Mouse (Mus musculus) brain, embryonic 14.5 days (tissue): ENCODE data around the gene Celsr2.

Experiments
- CTCF ChIP-seq: fragments of 200-500 bp; IDR thresholded peaks from 2 replicates; pipeline ENCODE4 v1.5.1; 2012; ENCODE audit warnings: inconsistent platforms, mild to moderate bottlenecking, moderate library complexity, borderline replicate concordance; ENCODE audit not compliant: insufficient read depth, insufficient read length; ENCODE audit errors: extremely low read depth
- POLR2A ChIP-seq: fragments of 200-500 bp; IDR thresholded peaks from 2 replicates; pipeline ENCODE4 v1.6.1; 2012; ENCODE audit warnings: mild to moderate bottlenecking, inconsistent platforms, borderline replicate concordance; ENCODE audit not compliant: poor library complexity, insufficient read depth, insufficient read length, severe bottlenecking; ENCODE audit errors: extremely low read depth

DNA sequence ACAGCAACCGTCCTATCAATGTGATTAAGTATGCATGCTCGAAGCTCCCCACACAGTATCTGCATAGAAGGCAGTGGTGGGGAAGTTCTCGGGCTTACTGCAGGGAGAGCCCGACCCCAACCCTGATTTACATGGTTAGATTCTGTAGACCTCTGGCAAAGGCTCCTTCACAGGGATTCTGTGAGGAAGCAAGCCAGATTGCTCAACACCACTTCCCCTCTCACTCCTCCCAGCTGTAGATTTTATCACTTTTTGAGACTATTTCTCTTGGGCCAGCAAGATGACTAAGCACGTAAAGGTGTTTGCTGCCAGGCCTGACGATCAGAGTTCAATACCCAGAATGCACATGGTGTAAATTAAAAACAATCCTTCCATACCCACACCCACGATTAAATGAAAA is 69.5 kb downstream of the Celsr2 start:
- TF ChIP-seq POLR2A (no peak), CTCF (no peak)
